25 mouse cellular contexts compared by ENCODE assay signal in the genomic region with DNA sequence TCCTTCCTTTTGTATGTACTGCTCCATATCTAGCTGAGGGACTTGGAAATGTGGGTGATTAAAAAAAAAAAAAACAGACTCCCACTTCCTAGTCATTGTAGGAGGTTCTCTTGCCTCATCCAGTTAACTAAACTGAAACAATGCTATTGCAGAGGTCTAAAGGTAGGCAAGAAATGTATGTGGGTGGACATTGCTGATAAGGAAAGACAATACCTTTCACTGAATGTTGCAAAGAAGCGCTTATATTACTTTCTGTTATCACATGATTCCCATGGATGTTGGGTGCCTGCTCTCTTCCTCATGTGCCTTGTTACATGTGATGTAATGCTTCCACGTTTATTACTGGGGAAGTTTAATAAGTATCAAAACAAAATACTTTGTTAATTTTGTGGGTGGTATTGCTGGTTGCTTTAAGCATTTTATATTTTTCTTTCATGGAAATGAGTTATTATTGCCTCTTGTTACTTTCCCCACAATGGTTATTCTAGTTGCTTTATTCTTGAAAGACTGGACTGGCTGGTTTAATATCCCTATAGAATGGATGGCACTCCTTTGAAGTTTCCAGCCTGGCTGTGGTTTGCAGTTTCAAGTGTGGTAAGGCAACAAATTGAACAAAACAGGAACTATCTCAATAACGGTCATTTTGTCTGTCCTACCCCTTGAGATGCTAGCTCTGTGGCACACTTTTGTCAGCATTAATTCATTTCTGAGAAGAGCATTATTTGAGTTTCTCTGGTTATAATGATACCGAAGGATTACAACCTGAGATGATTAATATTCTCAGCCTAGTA.
DNase-seq lines count a peak whose midpoint lies in the region; ATAC-seq lines count a peak whose summit lies in the region.
"Had no signal": no experiment of that assay in that cellular context is flagged by ENCODE, and none has a peak within 500 bp of the region (broad histone marks: within the 10 kb centered on the region; RNA-seq: fewer than 3 reads in every experiment).

No protein-coding gene starts in this region.

- no peak overlapping the region for H3K9ac ChIP-seq in intestine, embryonic 15.5 days
- H3K9ac ChIP-seq: forebrain, postnatal 0 days; heart, embryonic 12.5 days; heart, embryonic 15.5 days; hindbrain, embryonic 12.5 days; hindbrain, embryonic 15.5 days had no signal

- no peak overlapping the region for H3K4me2 ChIP-seq in intestine, embryonic 15.5 days (replicated peaks)
- H3K4me2 ChIP-seq: heart, embryonic 12.5 days; heart, embryonic 15.5 days; hindbrain, embryonic 12.5 days; hindbrain, embryonic 15.5 days had no signal

- H3K27ac ChIP-seq in intestine, embryonic 15.5 days, result no peak overlapping the region
- H3K27ac ChIP-seq: forebrain, embryonic 10.5 days; gastrocnemius, adult 2 months; heart, embryonic 15.5 days; hindbrain, embryonic 12.5 days; hindbrain, embryonic 15.5 days had no signal

- no peaks in the 10 kb centered on the region for H3K36me3 ChIP-seq in intestine, embryonic 15.5 days
- H3K36me3 ChIP-seq: forebrain, embryonic 10.5 days; heart, embryonic 12.5 days; heart, embryonic 15.5 days; hindbrain, embryonic 12.5 days; hindbrain, embryonic 15.5 days had no signal

- no peaks in the 10 kb centered on the region for H3K9me3 ChIP-seq in intestine, embryonic 15.5 days
- H3K9me3 ChIP-seq: forebrain, embryonic 10.5 days; heart, embryonic 12.5 days; heart, embryonic 15.5 days; hindbrain, embryonic 12.5 days; hindbrain, embryonic 15.5 days had no signal

- ATAC-seq in common myeloid progenitor, adult 5-6 weeks (replicated peaks; ENCODE audit: low read depth, poor library complexity, severe bottlenecking), result peak; percentile 69
- ATAC-seq in intestine, embryonic 15.5 days, result peak; percentile 36; the same call in 1 of the 2 replicates
- peak; percentile 61 for ATAC-seq in megakaryocyte, adult 5-6 weeks (ENCODE audit: poor library complexity, severe bottlenecking)
- ATAC-seq: CD4-positive, CD25-positive, alpha-beta regulatory T cell, adult 4 months; forebrain, embryonic 14.5 days; forebrain, postnatal 0 days had no signal

- 78% methylated on average over 4 of the region's 4 CpGs for WGBS in intestine, embryonic 15.5 days

- H3K27me3 ChIP-seq in intestine, embryonic 15.5 days (replicated peaks), result no peaks in the 10 kb centered on the region
- H3K27me3 ChIP-seq: heart, embryonic 12.5 days; heart, embryonic 15.5 days; hindbrain, embryonic 12.5 days; hindbrain, embryonic 15.5 days had no signal

- H3K4me1 ChIP-seq in intestine, embryonic 15.5 days (replicated peaks), result no peaks in the 10 kb centered on the region
- H3K4me1 ChIP-seq: forebrain, embryonic 10.5 days; heart, embryonic 12.5 days; heart, embryonic 15.5 days; hindbrain, embryonic 12.5 days; hindbrain, embryonic 15.5 days had no signal

- DNase-seq in spleen, postnatal 36 days (ENCODE audit: low spot score in 2 of 2), result no peak
- no peak for DNase-seq in cerebellum, adult 11 months
- DNase-seq in thymus, postnatal 0 days (ENCODE audit: low spot score), result no peak
- DNase-seq: adrenal gland, adult 2 months; adrenal gland, postnatal 14 days; cerebellum, adult 11-12 months; cerebellum, adult 8-10 months; cerebellum, postnatal 10 days; cerebellum, postnatal 36 days; forebrain, postnatal 0 days; gastrocnemius, adult 2 months; gastrocnemius, postnatal 25 days; heart, postnatal 14 days; heart, postnatal 4 days; kidney, adult 2 months had no signal

- no peak overlapping the region for H3K4me3 ChIP-seq in intestine, embryonic 15.5 days (replicated peaks)
- H3K4me3 ChIP-seq: forebrain, embryonic 10.5 days; gastrocnemius, adult 2 months; heart, embryonic 12.5 days; heart, embryonic 15.5 days; hindbrain, embryonic 12.5 days; hindbrain, embryonic 15.5 days had no signal
